Mouse (Mus musculus) CH12.LX (cell line): ENCODE data around the gene Gstt2. TPM values are rescaled to one million over a fixed set of nuclear protein-coding genes. Genes with fewer than 3 reads are reported as not detected.

Experiments used
- DNase-seq: peaks from one replicate; pipeline ENCODE4 v3.0.0-alpha.2; 2013; ENCODE audit errors: extremely low read depth
- H3K27ac ChIP-seq: 2 replicates; pipeline ENCODE4 v1.5.1; 2012; ENCODE audit warnings: low read depth, mild to moderate bottlenecking, control low read depth, moderate library complexity; ENCODE audit not compliant: insufficient read depth
- H3K27me3 ChIP-seq: replicated peaks from 2 replicates; pipeline ENCODE3; 2012; ENCODE audit warnings: inconsistent platforms
- H3K36me3 ChIP-seq, 2 experiments: replicated peaks in 1 of 2; 2 replicates each; pipeline versions ENCODE3 to v1.6.1; 2012; ENCODE audit warnings: inconsistent platforms in 1 of 2, low read length in 1 of 2, mild to moderate bottlenecking in 1 of 2, mixed read lengths in 1 of 2, moderate library complexity in 1 of 2; ENCODE audit not compliant: control insufficient read depth in 1 of 2, insufficient read depth in 1 of 2
- H3K4me1 ChIP-seq, 2 experiments: 2 replicates each; pipeline ENCODE4 v1.6.1; 2012; ENCODE audit warnings: inconsistent platforms in 1 of 2, moderate library complexity in 1 of 2; ENCODE audit not compliant: insufficient read depth in 2 of 2, control insufficient read depth in 1 of 2
- H3K4me2 ChIP-seq: 2 replicates; pipeline ENCODE4 v1.6.1; 2012; ENCODE audit warnings: low read depth, mild to moderate bottlenecking, control low read depth; ENCODE audit not compliant: poor library complexity, insufficient read depth, severe bottlenecking
- H3K4me3 ChIP-seq, 3 experiments: fragments of 150-350 bp in 1 of 3; sonication (generic) in 1 of 3; replicated peaks in 1 of 3; 2 replicates each; pipeline versions ENCODE3 to v1.5.1; 2011 to 2012; ENCODE audit warnings: low read depth in 2 of 3, low read length in 2 of 3, mild to moderate bottlenecking in 2 of 3, moderate library complexity in 2 of 3, control low read depth in 1 of 3, improper control_type of control experiment in 1 of 3, inconsistent platforms in 1 of 3, mixed read lengths in 1 of 3; ENCODE audit not compliant: poor library complexity in 1 of 3
- H3K79me2 ChIP-seq: replicated peaks from 2 replicates; pipeline ENCODE4 v1.6.1; 2012; ENCODE audit warnings: mild to moderate bottlenecking, moderate library complexity; ENCODE audit not compliant: control insufficient read depth, poor library complexity, insufficient read depth, severe bottlenecking; ENCODE audit errors: extremely low read depth
- H3K9ac ChIP-seq: 2 replicates; pipeline ENCODE4 v1.6.1; 2012; ENCODE audit warnings: low read depth, mild to moderate bottlenecking, control low read depth, moderate library complexity; ENCODE audit not compliant: insufficient read depth
- H3K9me3 ChIP-seq: replicated peaks from 2 replicates; pipeline ENCODE3; 2012; ENCODE audit warnings: low read length, inconsistent platforms, mixed read lengths
- BHLHE40 ChIP-seq: IDR thresholded peaks from 2 replicates; pipeline ENCODE4 v1.6.1; 2011; ENCODE audit warnings: mild to moderate bottlenecking, low read depth, low read length, improper control_type of control experiment
- CHD1 ChIP-seq: IDR thresholded peaks from 2 replicates; pipeline ENCODE4 v1.6.1; 2012; ENCODE audit warnings: low read depth, low read length, improper control_type of control experiment, inconsistent platforms
- CTCF ChIP-seq, 2 experiments: IDR thresholded peaks in 1 of 2; conservative IDR thresholded peaks in 1 of 2; 2 replicates each; pipeline ENCODE4 v1.5.1; 2011 to 2012; ENCODE audit warnings: low read depth in 2 of 2, low read length in 2 of 2, improper control_type of control experiment in 1 of 2, inconsistent platforms in 1 of 2, mild to moderate bottlenecking in 1 of 2, moderate library complexity in 1 of 2
- E2F4 ChIP-seq: IDR thresholded peaks from 2 replicates; pipeline ENCODE4 v1.6.1; 2011; ENCODE audit warnings: low read depth, low read length, improper control_type of control experiment; ENCODE audit not compliant: insufficient replicate concordance
- ELF1 ChIP-seq: IDR thresholded peaks from 2 replicates; pipeline ENCODE4 v1.6.1; 2014; ENCODE audit warnings: low read depth, mild to moderate bottlenecking, inconsistent platforms, low read length, improper control_type of control experiment
- EP300 ChIP-seq: IDR thresholded peaks from 2 replicates; pipeline ENCODE4 v1.6.1; 2011; ENCODE audit warnings: low read length, improper control_type of control experiment
- GABPA ChIP-seq: IDR thresholded peaks from 2 replicates; pipeline ENCODE4 v1.6.1; 2012; ENCODE audit warnings: low read depth, low read length, improper control_type of control experiment, inconsistent platforms; ENCODE audit not compliant: insufficient replicate concordance
- HCFC1 ChIP-seq: IDR thresholded peaks from 2 replicates; pipeline ENCODE4 v1.6.1; 2012; ENCODE audit warnings: low read depth, mild to moderate bottlenecking, inconsistent platforms, low read length, improper control_type of control experiment
- JUN ChIP-seq: IDR thresholded peaks from 2 replicates; pipeline ENCODE4 v1.6.1; 2011; ENCODE audit warnings: low read depth, mild to moderate bottlenecking, low read length, improper control_type of control experiment, moderate library complexity; ENCODE audit not compliant: insufficient read depth
- JUND ChIP-seq: conservative IDR thresholded peaks from 2 replicates; pipeline ENCODE4 v1.6.1; 2011; ENCODE audit warnings: low read depth, low read length, improper control_type of control experiment
- KAT2A ChIP-seq: IDR thresholded peaks from 2 replicates; pipeline ENCODE4 v1.6.1; 2012; ENCODE audit warnings: low read length, improper control_type of control experiment, inconsistent platforms; ENCODE audit not compliant: insufficient replicate concordance
- MXI1 ChIP-seq: IDR thresholded peaks from 2 replicates; pipeline ENCODE4 v1.6.1; 2011; ENCODE audit warnings: mild to moderate bottlenecking, low read depth, low read length, improper control_type of control experiment
- NRF1 ChIP-seq: IDR thresholded peaks from 2 replicates; pipeline ENCODE4 v1.6.1; 2014; ENCODE audit warnings: low read depth, mild to moderate bottlenecking, inconsistent platforms, low read length, improper control_type of control experiment, moderate library complexity
- RAD21 ChIP-seq: IDR thresholded peaks from 2 replicates; pipeline ENCODE4 v1.6.1; 2011; ENCODE audit warnings: low read depth, mild to moderate bottlenecking, low read length, improper control_type of control experiment, moderate library complexity
- RCOR1 ChIP-seq: conservative IDR thresholded peaks from 2 replicates; pipeline ENCODE4 v1.6.1; 2012; ENCODE audit warnings: low read depth, mild to moderate bottlenecking, inconsistent platforms, low read length, improper control_type of control experiment
- SMC3 ChIP-seq: IDR thresholded peaks from 2 replicates; pipeline ENCODE4 v1.6.1; 2011; ENCODE audit warnings: low read depth, low read length, improper control_type of control experiment
- TBP ChIP-seq: conservative IDR thresholded peaks from 2 replicates; pipeline ENCODE4 v1.6.1; 2011; ENCODE audit warnings: low read depth, low read length, improper control_type of control experiment
- TCF12 ChIP-seq: IDR thresholded peaks from 2 replicates; pipeline ENCODE4 v1.6.1; 2014; ENCODE audit warnings: low read depth, mild to moderate bottlenecking, inconsistent platforms, low read length, improper control_type of control experiment
- UBTF ChIP-seq: IDR thresholded peaks from 2 replicates; pipeline ENCODE4 v1.6.1; 2012; ENCODE audit warnings: low read depth, mild to moderate bottlenecking, inconsistent platforms, low read length, improper control_type of control experiment, moderate library complexity
- USF1 ChIP-seq: IDR thresholded peaks from 2 replicates; pipeline ENCODE4 v1.6.1; 2014; ENCODE audit warnings: low read depth, mild to moderate bottlenecking, inconsistent platforms, low read length, improper control_type of control experiment
- ZC3H11A ChIP-seq: IDR thresholded peaks from 2 replicates; pipeline ENCODE4 v1.6.1; 2012; ENCODE audit warnings: low read depth, mild to moderate bottlenecking, inconsistent platforms, low read length, improper control_type of control experiment
- ZNF384 ChIP-seq: IDR thresholded peaks from 2 replicates; pipeline ENCODE4 v1.6.1; 2012; ENCODE audit warnings: low read depth, low read length, improper control_type of control experiment, inconsistent platforms
- dilution Hi-C: fragments of 300-500 bp; cut with MboI; formaldehyde crosslinking; loops from 2 replicates; pipeline ENCODE4 v1.14.3; 2020; ENCODE audit warnings: low sequenced_read_pairs; ENCODE audit not compliant: extremely low pct_unique_long_range_greater_than_20kb, extremely low pct_ligation_motif_present
- in situ Hi-C: fragments of 300-500 bp; cut with MboI; formaldehyde crosslinking; loops from 3 replicates; pipeline ENCODE4 v1.14.3; 2019; ENCODE audit warnings: low sequenced_read_pairs, low pct_ligation_motif_present, low pct_unique_long_range_greater_than_20kb, mixed read lengths
- polyA plus RNA-seq: library from polyadenylated mRNA; unstranded; fragments of >175 nt; gene quantifications from 2 replicates; pipeline ENCODE4 v1.2.1, GENCODE M21; 2012; ENCODE audit warnings: low read depth; ENCODE audit not compliant: insufficient read length
- total RNA-seq, 2 experiments: library from RNA; depleted of rRNA; stranded (reverse); fragments of 300-350 nt in 1 of 2; fragments of >200 nt in 1 of 2; gene quantifications; 2 replicates each; pipeline ENCODE4 v1.2.3; 2012 to 2014

Gstt2 gene
- total and polyA plus RNA-seq, 3 experiments = 126 to 253 (median 197) TPM

DNA sequence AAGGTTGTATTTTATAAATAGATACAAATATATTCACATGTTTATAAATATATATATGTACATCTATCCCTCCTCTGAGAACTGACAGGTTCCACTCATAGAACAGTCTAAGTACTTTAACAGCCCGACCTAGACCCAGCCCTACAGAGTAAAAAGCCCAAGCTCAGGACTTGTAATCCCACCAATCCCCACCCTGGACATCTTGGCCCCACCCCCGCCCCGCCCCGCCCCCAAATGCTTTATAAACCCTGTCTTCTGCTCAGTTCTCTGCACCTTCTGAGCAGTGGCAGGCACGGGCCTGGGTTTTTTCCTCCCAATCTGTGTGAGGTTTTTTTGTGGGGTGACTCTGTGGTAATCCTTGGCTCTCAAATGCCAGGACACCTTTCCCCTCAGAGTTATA, 16.9 kb upstream of the Gstt2 start:
- DNase-seq = no peak
- H3K4me3 ChIP-seq = no peak overlapping the region
- H3K27ac ChIP-seq = no peak overlapping the region
- H3K4me2 ChIP-seq = no peak overlapping the region
- peaks cover 4% of the 10 kb centered on the region for H3K9me3 ChIP-seq
- H3K4me1 ChIP-seq = peaks cover 8 to 23% of the 10 kb centered on the region in 2 experiments; a peak in 3 of 4 replicates
- in situ Hi-C loops = loop anchor here (10.0 kb wide), 1 partner anchor 109 kb away; no protein-coding TSS in a partner anchor
- H3K36me3 ChIP-seq = peaks cover 15 to 42% of the 10 kb centered on the region in 2 experiments
- dilution Hi-C loops = no loop called here
- TF ChIP-seq BHLHE40 = no peak
- no peaks in the 10 kb centered on the region for H3K27me3 ChIP-seq
- H3K79me2 ChIP-seq = peaks cover 4% of the 10 kb centered on the region
- no peak overlapping the region for H3K9ac ChIP-seq

DNA sequence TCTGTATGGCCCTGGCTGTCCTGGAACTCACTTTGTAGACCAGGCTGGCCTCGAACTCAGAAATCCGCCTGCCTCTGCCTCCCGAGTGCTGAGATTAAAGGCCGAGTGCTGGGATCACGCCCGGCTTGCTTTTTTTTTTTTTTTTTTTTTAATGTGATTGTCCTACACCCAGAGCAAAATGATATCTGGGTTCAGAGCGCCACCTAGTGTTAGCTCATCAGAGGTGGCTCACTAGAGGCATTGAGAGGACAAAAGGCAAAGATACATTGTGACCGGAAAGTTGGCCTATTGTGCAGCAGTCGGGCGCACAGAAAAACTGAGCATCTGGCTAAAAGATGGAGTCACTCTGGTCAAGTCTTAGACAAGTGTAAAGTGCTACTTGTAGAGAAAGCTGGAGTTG, 16.2 kb upstream of the Gstt2 start:
- dilution Hi-C loops = no loop called here
- Histone ChIP-seq H3K79me2 (no peaks in the 10 kb centered on the region; the same call in 1 of the 2 replicates), H3K4me1 (peaks cover 10 to 28% of the 10 kb centered on the region in 2 experiments; a peak in 3 of 4 replicates), H3K9ac (no peak overlapping the region), H3K27ac (no peak overlapping the region), H3K4me2 (no peak overlapping the region)
- TF ChIP-seq EP300 (no peak), TCF12 (no peak), UBTF (no peak), NRF1 (no peak), JUN (no peak), CTCF (conservative IDR thresholded peaks at IDR 0.05 in 1 of 2, IDR thresholded peaks at IDR 0.05 in 1 of 2; ENCODE audit: low read depth in 2 of 2, low read length in 2 of 2) (peak in 1 of 2 experiments; percentile 80; a peak in 3 of 4 replicates), SMC3 (peak; percentile 71), RAD21 (peak; percentile 78), ELF1 (no peak), HCFC1 (no peak), RCOR1 (no peak), TBP (no peak), GABPA (no peak), JUND (no peak), MXI1 (no peak), ZC3H11A (no peak), ZNF384 (peak; percentile 96), USF1 (no peak), CHD1 (no peak), KAT2A (no peak), E2F4 (no peak)
- TF ChIP-seq, all 38 proteins: peak for 4
- Histone ChIP-seq H3K36me3 (peaks cover 15 to 38% of the 10 kb centered on the region in 2 experiments), H3K9me3 (peaks cover 4% of the 10 kb centered on the region), H3K4me3 (no peak overlapping the region), H3K27me3 (no peaks in the 10 kb centered on the region)
- DNase-seq = peak; percentile 87
- in situ Hi-C loops = loop anchor here (10.0 kb wide), 1 partner anchor 109 kb away; no protein-coding TSS in a partner anchor
